Mouse (Mus musculus) cerebellum, postnatal 4 days (tissue): ENCODE results near the gene Tuba1a.
"Not testable (repeated sequence)": the region's sequence is repeated elsewhere in the genome, so short reads cannot be mapped to it uniquely, and the experiment has no call there.

Experiments used
- DNase-seq, 2 experiments: peaks; one replicate each; pipeline ENCODE4 v3.0.0; 2022; ENCODE audit warnings: low spot score in 2 of 2, mixed read lengths in 1 of 2

Tuba1a gene

DNA sequence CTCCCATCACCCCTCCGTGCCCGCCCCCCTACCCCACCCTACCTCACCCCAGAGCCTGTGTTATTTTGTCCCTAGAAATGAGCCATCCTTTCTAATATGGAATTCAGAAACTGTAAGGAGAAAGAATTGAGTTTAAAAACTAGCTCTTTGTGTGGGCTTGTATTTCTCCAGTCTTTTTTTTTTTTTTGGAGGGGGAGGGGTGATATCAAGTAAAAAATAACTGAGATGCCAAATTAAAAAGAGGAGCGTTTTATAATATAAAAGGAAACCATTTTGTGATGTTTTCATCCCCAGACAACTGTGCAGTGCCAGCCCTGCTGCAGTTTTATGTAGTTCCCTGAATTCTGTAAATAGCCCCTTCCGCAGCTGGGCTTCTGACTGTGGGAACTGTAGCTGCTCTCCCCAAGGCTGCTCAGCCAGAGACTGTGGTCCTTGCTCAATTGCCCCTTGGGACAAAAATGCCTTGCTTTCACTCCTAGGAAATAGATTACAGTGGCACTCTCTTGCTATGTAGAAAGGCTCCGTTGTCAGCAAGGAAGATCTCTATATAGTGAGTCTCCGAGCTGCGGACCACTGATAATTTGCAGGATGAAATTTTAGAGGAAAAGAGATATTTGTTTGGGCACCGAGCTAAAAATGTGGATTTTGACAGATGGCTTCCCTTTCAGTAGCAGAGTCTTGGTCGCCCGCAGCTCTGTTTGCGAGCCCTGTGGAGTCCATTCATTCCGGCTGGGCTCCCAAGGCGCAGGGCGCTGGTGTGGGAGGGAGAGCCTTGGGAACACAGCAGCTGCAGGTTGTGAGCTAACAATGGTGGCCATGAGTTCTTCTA lies 1.1 kb upstream of the Tuba1a start:
- no peak for DNase-seq

DNA sequence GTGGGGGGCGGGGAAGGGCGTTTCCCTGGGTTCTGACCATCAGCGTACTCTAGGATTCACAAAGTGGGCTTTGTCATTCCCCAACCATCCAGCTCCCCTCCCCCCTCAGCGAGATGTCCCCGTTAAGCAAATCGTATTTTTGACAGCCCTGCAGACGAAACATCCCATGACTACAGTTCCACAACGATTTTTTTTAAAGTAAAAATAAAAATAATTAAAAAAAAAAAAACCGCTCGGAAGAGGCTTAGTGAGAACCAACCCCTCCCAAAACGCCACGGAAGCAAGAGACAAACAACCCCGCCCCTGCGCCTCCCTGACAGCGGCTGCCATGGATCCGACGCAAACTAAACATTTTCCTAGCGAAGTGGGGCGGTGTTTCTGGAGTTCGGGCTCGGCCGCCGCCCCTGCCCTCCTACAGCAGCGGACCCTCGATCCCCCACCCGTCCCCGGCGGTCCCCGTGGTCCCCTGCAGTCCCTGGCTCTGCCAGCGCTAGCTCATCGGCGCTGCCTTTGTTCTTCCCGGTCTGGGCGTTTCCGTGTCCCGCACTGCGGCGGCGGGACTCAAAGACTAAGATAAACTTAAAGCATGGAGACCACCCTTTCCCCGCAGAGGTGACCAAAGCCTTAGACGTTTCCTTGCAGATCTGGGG lies 627 bp downstream of the Tuba1a start:
- DNase-seq, result peak in 1 of 2 experiments; percentile 54

DNA sequence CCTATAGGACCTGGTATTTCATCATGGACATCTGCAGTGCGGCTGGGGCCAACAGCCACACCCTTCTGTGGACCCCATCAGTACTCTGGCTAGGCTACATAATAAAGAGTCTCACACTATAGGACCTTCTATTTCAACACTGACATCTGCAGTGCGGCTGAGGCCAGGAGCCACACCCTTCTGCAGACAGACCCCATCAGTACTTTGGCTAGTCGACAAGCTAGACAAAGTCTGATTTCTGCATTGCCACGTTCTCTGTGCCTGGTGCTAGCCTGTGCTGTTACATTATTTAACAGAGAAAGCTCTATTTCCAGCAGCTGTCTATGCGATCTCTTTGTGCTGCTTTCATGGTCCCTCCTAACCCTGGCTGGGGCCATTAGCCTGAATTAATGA lies 1.4 kb downstream of the Tuba1a start:
- no peak for DNase-seq

DNA sequence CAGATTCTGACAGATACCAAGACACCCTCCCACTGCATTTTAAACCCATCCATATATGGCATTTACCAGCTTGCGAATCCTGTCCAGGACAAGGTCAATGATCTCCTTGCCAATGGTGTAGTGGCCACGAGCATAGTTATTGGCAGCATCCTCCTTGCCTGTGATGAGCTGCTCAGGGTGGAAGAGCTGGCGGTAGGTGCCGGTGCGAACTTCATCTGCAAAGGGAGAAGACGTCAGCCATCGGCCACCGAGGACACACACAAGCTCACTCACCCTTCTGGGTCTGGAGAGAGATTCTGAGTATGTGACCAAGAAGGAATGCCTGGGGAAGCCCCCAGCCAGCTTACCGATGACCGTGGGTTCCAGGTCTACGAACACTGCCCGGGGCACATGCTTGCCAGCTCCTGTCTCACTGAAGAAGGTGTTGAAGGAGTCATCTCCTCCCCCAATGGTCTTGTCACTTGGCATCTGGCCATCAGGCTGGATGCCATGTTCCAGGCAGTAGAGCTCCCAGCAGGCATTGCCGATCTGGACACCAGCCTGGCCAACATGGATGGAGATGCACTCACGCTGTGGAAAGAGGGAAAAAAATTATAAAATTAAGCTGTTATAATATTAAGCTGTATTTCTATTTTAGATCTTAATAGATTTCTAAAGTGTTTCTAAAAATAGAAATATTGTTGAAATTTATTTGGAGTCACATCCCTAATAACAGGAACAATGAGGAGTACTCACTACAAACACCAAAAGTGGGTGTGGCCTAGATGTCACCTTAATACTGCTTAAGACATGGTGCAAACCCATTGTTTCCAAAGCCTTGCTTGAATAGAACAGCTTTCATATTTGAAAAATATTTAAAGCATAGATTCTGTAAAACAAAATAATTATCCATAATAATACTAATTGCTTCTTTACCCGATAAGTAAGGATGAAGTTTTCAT lies 2.1 kb downstream of the Tuba1a start:
- not testable (repeated sequence) for DNase-seq

DNA sequence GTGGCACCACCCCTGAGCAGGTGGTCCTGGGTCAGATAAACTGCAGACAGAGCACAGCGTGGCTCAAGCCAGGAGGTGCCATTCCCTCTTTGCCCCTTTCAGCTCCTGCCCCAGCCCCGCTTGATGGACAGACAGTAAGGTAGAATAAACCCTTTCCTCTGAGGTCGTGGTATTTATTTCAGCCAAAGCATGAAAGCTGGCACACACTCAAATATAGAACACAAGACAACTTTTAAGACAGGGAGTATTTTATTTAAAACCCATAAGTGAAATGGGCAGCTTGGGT lies 4.0 kb downstream of the Tuba1a start:
- DNase-seq, result no peak

DNA sequence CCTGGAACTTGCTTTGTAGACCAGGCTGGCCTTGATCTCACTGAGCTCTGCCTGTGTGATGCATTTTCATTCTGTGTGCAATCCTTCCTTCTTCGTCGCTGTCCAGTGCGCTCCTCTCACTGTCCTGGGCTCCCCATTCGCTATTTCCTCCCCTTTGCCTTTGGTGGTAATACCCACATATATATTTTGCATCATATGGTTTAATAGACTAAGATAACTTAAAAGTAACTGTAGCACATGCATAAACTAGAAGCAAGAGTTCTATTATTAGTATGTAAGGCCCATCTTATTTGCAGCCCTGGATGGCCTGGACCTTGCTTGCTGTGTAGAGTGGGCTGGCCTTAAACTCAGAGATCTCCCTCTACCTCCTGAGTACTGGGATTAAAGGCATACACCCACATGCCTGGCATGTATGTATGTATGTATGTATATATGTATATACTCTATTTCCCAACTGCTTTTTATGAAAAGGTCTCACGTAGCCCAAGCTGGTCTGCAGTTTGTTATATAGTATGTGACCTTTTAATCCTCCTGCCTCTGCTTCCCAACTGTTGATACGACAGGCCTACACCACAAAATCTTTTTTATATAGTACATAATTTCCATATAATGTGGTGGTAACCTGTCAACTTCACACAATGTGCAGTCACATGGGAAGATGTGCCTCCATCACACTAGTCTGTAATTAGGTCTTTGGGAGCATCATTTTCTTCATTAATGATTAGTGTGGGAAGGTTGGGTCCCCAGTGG lies 4.5 kb downstream of the Tuba1a start:
- DNase-seq, result no peak

DNA sequence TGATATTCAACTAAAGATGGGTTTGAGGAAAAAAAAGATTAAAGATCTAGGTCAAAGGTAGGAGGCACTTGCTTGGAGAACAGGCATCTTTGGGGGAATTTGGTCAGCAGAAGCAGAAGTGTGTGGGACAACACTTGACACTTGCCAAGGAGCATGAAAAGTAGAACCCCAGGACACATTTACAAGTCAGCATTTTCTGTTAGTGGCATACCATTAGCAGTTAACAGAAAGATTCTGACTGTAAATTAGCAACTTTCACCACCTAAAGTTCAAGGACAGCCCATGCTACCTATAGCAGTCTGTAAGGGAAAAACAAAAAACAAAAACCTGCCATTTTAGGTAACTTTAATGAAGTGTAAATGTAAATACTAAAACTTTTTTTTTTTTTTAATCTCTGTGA lies 5.1 kb downstream of the Tuba1a start:
- no peak for DNase-seq

DNA sequence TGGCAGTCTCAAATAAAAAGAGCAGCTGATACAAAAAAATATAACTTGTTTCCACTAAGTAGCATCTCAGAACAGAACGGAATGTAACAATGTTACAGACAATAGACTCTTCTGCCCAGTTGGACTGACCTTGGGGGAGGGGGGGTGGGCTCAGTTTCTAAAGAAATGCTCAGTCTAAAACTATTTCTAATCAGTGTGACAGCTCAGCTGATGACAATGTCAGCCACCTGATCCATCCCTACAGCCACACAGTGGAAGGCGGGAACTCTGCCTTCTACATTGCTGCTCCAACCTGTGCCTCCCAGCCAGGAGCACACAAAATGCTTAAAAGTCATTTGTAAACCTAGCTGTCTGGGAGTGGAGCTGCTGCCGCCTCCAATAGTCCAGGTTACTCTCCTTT lies 5.6 kb downstream of the Tuba1a start:
- no peak for DNase-seq

DNA sequence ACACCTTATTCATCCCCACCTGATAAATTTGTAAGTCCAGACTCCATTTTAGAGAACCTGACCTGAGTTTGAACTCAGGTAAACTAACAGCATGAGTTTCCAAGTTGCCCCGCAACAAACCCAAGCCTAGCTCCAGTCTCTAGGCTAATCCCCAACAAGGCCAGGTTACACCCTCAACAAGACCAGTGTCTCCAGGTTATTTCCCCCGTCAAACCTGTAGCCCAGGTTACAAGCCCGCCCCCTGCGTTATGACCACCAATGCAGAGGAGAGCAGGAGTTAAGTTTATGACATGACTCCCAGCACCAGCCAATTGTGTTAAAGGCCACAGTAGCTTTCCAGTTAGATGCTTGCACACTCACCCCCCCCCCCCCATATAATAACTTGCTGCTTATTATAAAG lies 10.4 kb downstream of the Tuba1a start:
- no peak for DNase-seq

DNA sequence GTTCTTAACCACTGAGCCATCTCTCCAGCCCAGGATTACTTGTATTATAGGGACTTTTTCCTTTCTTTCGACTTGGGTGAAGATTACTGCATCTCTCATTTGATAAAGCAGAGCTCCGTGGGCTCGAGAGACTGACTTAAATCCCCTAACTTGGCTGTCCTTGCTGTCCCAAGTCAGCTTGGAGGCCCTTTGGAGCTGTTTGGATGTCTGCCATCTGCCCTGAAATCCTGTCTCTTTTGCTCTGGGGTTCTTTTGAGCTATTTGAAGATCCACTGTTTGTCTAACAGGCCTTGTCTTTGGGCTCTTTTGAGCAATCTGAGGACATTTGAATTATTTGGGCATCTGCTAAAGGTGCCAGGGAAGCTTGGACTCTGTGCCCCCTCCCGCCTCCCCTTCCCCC lies 11.4 kb downstream of the Tuba1a start:
- no peak for DNase-seq

DNA sequence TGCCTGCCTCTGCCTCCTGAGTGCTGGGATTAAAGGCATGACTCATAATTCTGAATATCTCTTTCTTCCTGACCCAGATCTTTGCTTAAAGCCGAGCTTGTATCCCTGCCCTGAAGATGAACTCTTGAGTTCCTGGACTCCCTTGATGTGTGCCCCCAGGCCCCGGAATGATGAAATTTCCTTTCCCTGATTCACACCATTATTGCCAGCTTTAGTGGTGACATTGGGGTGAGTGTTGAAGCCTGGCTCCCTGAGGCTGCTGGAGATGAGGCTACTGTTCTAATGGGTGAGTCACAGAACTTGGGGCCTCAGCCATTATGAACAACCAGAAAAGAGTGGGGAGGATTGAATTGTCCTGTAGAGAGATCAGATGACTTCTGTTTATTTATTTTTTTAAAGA lies 12.0 kb downstream of the Tuba1a start:
- DNase-seq, result no peak

DNA sequence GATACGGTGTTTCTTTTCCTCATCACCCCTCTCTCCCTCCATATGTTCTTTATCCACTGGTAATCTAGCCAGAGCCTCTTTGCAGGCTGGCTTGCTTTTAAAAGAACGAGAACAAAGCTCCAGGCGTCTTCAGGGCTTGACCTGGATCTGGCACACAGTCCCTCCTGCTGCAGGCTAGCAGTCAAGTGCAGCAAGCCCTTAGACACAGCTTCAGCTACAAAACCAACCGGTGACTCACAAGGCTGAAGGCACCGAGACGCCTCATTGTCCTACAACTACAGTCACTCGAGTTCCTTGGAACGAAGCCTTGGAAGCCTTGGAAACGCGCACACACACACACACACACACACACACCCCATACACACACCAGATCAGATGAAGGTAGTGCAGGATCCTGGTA lies 12.7 kb downstream of the Tuba1a start:
- DNase-seq, result no peak

DNA sequence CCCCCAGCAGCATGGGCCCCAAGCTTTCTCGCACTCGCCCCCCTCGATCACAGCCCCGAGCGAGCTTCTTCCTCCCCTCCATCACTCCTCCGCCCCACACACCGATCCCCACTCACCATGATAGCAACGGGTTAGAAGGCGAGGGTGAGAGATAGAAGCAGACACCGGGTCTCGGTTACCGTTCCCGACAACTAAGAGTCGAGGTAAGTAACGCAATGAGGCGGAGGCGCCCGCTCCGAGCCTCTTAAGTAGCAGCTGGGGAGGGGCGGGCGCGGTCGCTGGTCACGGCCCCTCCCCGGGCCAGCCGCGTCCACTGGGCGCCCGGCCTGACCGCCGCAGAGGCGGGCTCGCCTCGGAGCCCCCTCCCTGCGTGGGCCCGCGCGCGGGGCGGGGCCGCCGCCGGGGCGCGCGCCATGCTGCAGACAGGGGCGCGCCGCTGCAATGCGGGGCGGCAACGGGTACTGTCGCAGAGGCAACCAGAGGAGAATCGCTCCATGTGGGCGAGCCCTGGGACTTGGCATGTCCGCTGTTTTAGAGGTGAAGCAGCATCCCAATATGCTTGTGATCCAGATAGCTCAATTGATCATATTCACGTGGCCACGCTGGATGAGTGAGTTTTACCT lies 19.2 kb downstream of the Tuba1a start, which contains the start of gene Tuba1b:
Tuba1b (minus strand) TSS at position 349 of the 623 bp plus-strand sequence.
- DNase-seq, result peak; percentile 81 to 90

DNA sequence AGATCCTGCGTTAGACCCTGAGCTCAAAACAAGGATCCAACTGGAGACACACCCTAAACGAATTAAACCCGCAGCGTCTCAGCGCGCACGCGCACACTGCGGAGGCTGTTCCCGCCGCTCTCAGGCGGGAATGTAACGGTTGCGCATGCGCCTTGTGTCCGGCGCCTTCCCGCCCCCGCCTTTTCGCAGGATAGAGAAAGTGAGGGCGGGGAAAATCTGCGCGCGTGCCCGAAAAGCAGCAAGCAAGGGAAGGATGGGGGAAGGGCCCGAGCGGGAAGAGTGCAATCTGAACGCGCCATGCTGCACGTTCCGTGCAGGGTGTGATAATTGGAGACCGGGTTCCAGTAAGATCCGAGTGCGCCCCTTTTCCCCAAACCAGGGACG lies 19.7 kb downstream of the Tuba1a start:
- peak; percentile 83 to 96 for DNase-seq

DNA sequence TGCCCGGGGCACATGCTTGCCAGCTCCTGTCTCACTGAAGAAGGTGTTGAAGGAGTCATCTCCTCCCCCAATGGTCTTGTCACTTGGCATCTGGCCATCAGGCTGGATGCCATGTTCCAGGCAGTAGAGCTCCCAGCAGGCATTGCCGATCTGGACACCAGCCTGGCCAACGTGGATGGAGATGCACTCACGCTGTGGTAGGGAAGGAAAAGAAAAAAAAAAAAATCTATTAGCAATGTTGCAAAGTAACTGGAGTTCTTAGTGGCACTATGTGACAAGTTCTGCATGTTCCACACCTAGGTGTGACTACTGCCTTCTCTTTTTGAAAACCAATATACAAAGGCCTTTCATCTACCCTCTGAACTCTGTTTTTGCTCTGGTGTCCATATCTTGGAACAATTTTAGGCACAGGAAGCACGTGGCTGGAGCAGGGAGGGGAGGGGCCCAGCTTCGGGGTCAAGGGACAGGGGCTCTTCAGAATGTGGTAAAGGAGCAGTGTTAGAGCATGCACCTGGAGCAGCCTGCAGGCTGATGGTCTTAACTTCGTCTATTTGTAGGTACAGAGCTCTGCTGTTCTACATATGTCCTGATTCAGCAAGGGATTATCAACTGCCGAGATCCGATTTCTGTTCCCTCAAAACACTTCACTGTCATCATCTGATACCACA lies 20.4 kb downstream of the Tuba1a start:
- not testable (repeated sequence) for DNase-seq

DNA sequence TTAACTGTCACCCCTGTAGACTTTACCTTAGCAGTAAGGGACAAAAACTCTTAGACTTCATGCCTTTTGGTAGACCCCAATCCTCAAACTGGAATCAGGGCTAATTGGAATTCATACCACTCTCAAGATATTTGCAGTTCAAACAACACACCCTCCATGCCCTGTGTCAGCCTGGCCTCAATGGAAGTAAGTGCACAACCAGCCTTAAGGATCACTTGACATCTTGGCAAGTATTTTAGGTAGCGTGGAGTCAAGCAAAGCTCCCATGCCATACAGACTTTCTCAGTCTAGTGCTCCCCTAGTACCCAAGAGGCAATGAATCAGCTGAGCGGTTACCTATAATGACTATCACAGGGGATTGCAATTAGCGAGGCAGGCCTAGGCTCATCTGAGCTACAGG lies 22.5 kb downstream of the Tuba1a start:
- no peak for DNase-seq

DNA sequence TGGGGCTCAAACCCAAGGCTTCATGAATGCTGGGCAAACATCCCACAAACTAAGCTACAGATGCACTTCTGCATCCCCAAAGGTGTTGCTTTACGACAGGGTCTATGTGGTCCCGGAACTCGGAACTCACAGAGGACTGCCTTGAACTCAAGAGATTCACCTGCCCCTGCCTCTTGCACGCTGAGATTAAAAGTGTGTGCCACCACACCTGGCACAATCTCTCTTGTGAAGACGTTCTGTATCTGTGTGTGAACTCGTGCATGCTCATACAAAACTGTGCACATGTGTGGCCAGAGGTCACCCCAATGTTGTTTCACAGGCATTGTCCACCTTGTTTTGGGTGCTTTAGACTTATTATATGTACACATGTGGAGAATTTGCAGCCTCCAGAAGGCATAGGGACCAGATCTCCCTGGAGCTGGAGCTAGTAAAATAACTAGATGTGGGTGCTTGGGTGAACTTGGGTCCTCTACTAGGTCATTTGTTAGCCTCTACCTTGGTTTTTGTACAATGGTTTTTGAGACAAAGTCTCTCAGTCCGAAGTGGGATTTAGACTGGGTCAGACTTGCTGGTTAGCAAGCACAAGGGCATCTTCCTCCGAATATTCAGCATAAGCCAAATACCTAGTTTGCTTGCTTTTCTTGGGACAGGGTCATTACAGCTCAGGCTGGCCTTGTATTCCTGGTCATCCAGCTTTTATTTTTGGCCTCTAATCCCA lies 23.3 kb downstream of the Tuba1a start:
- DNase-seq, result no peak

DNA sequence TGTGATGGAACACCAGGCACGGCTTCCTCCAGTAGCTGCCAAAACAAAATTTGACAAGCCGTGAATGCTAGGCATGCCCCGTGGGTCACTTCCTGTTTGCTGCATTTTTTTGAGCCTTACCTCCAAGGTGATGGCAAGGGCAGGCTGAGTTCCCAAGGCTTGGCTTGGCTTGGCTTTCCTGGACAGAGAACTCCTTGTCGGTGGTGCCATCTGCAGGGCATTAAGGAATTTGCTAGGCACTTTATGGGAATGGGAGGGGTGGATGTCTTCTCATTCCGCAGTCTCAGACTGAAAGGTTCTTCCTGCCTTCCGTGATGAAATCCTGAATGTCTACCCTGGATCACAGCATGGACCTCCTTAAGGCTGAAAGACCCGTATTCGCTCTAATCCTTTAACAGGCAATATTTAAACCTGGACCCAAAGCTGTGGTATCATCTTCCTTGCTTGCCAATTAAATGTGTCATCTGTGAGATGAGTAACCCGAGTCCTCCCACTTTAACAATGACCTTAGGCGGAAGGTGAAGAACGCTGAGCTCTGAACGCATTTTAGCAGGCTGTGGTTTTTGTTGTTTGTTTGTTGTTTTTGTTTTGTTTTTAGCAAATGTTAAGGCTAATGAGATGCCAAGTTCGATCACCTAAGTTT lies 24.8 kb downstream of the Tuba1a start:
- DNase-seq, result peak; percentile 40 to 69

DNA sequence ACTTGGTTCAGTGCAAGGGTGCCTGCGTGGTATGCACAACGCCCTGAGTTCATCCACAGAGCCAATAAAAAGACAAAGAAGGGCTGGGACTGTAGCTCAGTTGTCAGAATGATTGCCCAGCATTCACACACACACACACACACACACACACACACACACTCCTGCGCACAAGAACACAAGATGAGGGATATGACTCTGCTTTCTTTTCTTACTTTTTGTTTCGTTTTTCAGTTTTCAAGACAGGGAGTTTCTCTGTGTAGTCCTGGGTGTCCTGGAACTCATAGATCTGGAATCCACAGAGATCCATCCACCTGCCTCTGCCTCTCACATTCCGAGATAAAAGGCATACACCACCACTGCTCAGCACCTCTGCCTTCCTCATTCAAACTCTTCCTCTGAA lies 25.9 kb downstream of the Tuba1a start:
- DNase-seq, result no peak

DNA sequence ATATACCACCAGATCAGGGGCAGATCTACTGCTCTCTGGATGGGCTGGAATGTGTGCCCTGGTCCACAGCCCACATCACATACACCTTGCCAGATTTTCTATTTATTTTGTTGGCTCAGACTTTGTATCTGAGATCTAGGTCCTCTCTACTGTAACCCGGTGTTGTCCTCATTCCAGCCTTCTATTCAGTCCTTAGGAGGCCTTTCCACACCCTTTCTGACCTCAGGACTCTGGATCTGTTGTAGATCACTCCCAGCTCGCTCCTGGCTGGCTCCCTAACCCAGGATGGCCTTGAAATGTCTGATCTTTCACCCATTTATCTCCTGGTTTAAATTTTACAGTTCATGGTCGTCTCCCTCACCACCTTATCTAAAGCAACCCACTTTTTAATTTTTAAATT lies 28.8 kb downstream of the Tuba1a start:
- no peak for DNase-seq
